Mouse (Mus musculus): ENCODE measurements around the gene Atrnl1.

DNA sequence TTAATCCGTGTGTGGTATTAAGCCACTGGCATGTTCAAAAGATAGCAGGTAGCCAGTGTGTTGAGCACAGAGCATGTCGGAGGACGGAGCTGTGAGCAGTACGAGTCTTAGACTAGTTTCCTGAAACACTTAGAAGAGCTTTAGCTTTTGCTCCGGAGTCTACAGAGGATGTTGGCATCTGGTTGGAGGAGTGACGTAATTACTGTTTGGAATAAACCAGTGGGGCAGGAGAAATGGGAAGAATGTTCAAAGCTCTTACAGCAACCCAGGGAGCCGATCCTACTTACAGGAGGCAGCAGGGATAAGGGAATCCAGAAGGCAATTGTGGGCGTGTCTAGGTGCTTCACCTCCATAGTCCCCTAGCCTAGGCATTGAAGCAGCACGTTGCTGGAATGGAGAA is 21.3 kb upstream of the Atrnl1 start:
- TF ChIP-seq POLR2A (IDR thresholded peaks at IDR 0.05; ENCODE audit: low read depth, low read length) (no peak), CTCF (IDR thresholded peaks at IDR 0.05; ENCODE audit: extremely low read depth, insufficient read depth, insufficient read length, insufficient replicate concordance) (no peak)
